Mouse (Mus musculus) liver, embryonic 11.5 days (tissue): ENCODE results near the gene Prkce. TPM values are rescaled to one million over a fixed set of nuclear protein-coding genes. Genes with fewer than 3 reads are reported as not detected.
A peak's percentile ranks its signal among the peaks of the same experiment; 100 is the strongest.

ENCODE experiments used
- ATAC-seq: fragments of 200-750 bp; cut with Nextera tagmentation; replicated peaks from 2 replicates; pipeline ENCODE4 v1.8.0; 2017; ENCODE audit warnings: moderate number of reproducible peaks, mild to moderate bottlenecking, moderate TSS enrichment, moderate library complexity; ENCODE audit not compliant: low FRiP score
- DNase-seq: peaks from one replicate; pipeline ENCODE4 v3.0.0-alpha.2; 2017; ENCODE audit warnings: low spot score
- H3K27ac ChIP-seq: fragments of 300-500 bp; sonication (generic); 2 replicates; pipeline ENCODE4 v1.5.1; 2014; ENCODE audit warnings: mild to moderate bottlenecking, low read depth, low read length, control low read depth
- H3K27me3 ChIP-seq: fragments of 300-500 bp; sonication (generic); replicated peaks from 2 replicates; pipeline ENCODE4 v1.6.1; 2014; ENCODE audit warnings: low read length, mixed read lengths; ENCODE audit not compliant: control insufficient read depth, insufficient read depth
- H3K36me3 ChIP-seq: fragments of 300-500 bp; sonication (generic); 2 replicates; pipeline ENCODE4 v1.6.1; 2014; ENCODE audit warnings: mild to moderate bottlenecking, low read length, moderate library complexity, mixed read lengths; ENCODE audit not compliant: control insufficient read depth, insufficient read depth
- H3K4me1 ChIP-seq: fragments of 300-500 bp; sonication (generic); replicated peaks from 2 replicates; pipeline ENCODE4 v1.6.1; 2014; ENCODE audit warnings: low read length, mixed read lengths; ENCODE audit not compliant: control insufficient read depth, insufficient read depth
- H3K4me2 ChIP-seq: fragments of 300-500 bp; sonication (generic); 2 replicates; pipeline ENCODE4 v1.6.1; 2014; ENCODE audit warnings: mild to moderate bottlenecking, control low read depth, moderate library complexity
- H3K4me3 ChIP-seq: fragments of 300-500 bp; sonication (generic); 2 replicates; pipeline ENCODE4 v1.5.1; 2014; ENCODE audit warnings: low read depth, low read length, control low read depth
- H3K9ac ChIP-seq: fragments of 300-500 bp; sonication (generic); 2 replicates; pipeline ENCODE4 v1.6.1; 2014; ENCODE audit warnings: low read depth, low read length, control low read depth
- H3K9me3 ChIP-seq: fragments of 300-500 bp; sonication (generic); 2 replicates; pipeline ENCODE4 v1.6.1; 2016; ENCODE audit warnings: low read length, inconsistent platforms, mixed read lengths; ENCODE audit not compliant: control insufficient read depth
- WGBS: fragments of 180-500 bp; shearing (Covaris S2); extraction: QIAGEN DNeasy Blood & Tissue Kit; methylation state at CpG from one replicate; pipeline ENCODE4 v1.1.7; 2014; 5-methylcytosine and 5-hydroxymethylcytosine counted together
- polyA plus RNA-seq: library from polyadenylated mRNA; unstranded; fragments of >200 nt; fragmentation: Nextera tagmentation; extraction: Ambion mirVana; gene quantifications from 2 replicates; pipeline ENCODE4 v1.2.1, GENCODE M21; 2014

Gene Prkce
- polyA plus RNA-seq, 1 experiment from 2014 or later, result 4.0 TPM

GRCm38 (mm10) chr17:86208057-86208820 is 40.7 kb downstream of the Prkce start:
- DNase-seq, result no peak

GRCm38 (mm10) chr17:86208821-86209186 is 41.2 kb downstream of the Prkce start:
- 75% methylated on average over 5 of the region's 5 CpGs for WGBS

More at GRCm38 (mm10) chr17:86208057-86208820, 40.7 kb downstream of the Prkce start:
- Histone ChIP-seq H3K4me3 (no peak overlapping the region), H3K4me1 (peaks cover 19% of the 10 kb centered on the region), H3K27me3 (no peaks in the 10 kb centered on the region), H3K27ac (no peak overlapping the region; the same call in 1 of the 2 replicates), H3K4me2 (peak overlapping the region; percentile 47), H3K9ac (no peak overlapping the region), H3K36me3 (no peaks in the 10 kb centered on the region), H3K9me3 (no peaks in the 10 kb centered on the region)
- 29% methylated on average over 17 of the region's 17 CpGs for WGBS
- peak; percentile 68 for ATAC-seq

GRCm38 (mm10) chr17:86209680-86210251 is 42.2 kb downstream of the Prkce start:
- Histone ChIP-seq H3K27me3 (no peaks in the 10 kb centered on the region), H3K27ac (no peak overlapping the region), H3K9me3 (no peaks in the 10 kb centered on the region), H3K4me2 (no peak overlapping the region), H3K4me3 (no peak overlapping the region), H3K36me3 (no peaks in the 10 kb centered on the region), H3K9ac (no peak overlapping the region), H3K4me1 (peaks cover 19% of the 10 kb centered on the region)
- 81% methylated on average over 13 of the region's 13 CpGs for WGBS
- ATAC-seq, result no peak
- DNase-seq, result no peak

More at GRCm38 (mm10) chr17:86208821-86209186, 41.2 kb downstream of the Prkce start:
- Histone ChIP-seq H3K36me3 (no peaks in the 10 kb centered on the region), H3K4me3 (no peak overlapping the region), H3K4me1 (peaks cover 19% of the 10 kb centered on the region), H3K27me3 (no peaks in the 10 kb centered on the region), H3K9me3 (no peaks in the 10 kb centered on the region), H3K27ac (no peak overlapping the region), H3K9ac (no peak overlapping the region), H3K4me2 (peak overlapping the region; percentile 47)
- ATAC-seq, result no peak
- no peak for DNase-seq

- Histone ChIP-seq H3K4me2 (no peak overlapping the region), H3K27ac (no peak overlapping the region), H3K4me3 (no peak overlapping the region), H3K36me3 (no peaks in the 10 kb centered on the region), H3K27me3 (no peaks in the 10 kb centered on the region), H3K9ac (no peak overlapping the region), H3K4me1 (peaks cover 19% of the 10 kb centered on the region), H3K9me3 (no peaks in the 10 kb centered on the region)
- ATAC-seq (no peak), DNase-seq (no peak)
- WGBS, result 79% methylated on average over 3 of the region's 3 CpGs
Observed at GRCm38 (mm10) chr17:86212204-86212603, 44.6 kb downstream of the Prkce start.

GRCm38 (mm10) chr17:86214285-86214684 is 46.7 kb downstream of the Prkce start:
- WGBS, result 42% methylated on average over 9 of the region's 9 CpGs
- no peaks in the 10 kb centered on the region for H3K27me3 ChIP-seq
- no peak overlapping the region for H3K4me3 ChIP-seq
- ATAC-seq (no peak), DNase-seq (no peak)
- H3K9me3 ChIP-seq, result no peaks in the 10 kb centered on the region
- H3K9ac ChIP-seq, result no peak overlapping the region
- no peaks in the 10 kb centered on the region for H3K36me3 ChIP-seq
- no peak overlapping the region for H3K4me2 ChIP-seq
- H3K27ac ChIP-seq, result no peak overlapping the region
- H3K4me1 ChIP-seq, result peaks cover 6% of the 10 kb centered on the region; the same call in 1 of the 2 replicates

GRCm38 (mm10) chr17:86214741-86215140 is 47.2 kb downstream of the Prkce start:
- 77% methylated on average over 14 of the region's 14 CpGs for WGBS
- Histone ChIP-seq H3K9ac (no peak overlapping the region), H3K9me3 (no peaks in the 10 kb centered on the region), H3K4me1 (peaks cover 4% of the 10 kb centered on the region; the same call in 1 of the 2 replicates), H3K36me3 (no peaks in the 10 kb centered on the region), H3K4me3 (no peak overlapping the region), H3K27me3 (no peaks in the 10 kb centered on the region), H3K4me2 (no peak overlapping the region), H3K27ac (no peak overlapping the region)
- ATAC-seq (no peak), DNase-seq (no peak)

GRCm38 (mm10) chr17:86215771-86216170 is 48.2 kb downstream of the Prkce start:
- Histone ChIP-seq H3K9ac (no peak overlapping the region), H3K9me3 (no peaks in the 10 kb centered on the region), H3K36me3 (no peaks in the 10 kb centered on the region), H3K4me3 (no peak overlapping the region), H3K4me1 (no peaks in the 10 kb centered on the region), H3K27me3 (no peaks in the 10 kb centered on the region), H3K27ac (no peak overlapping the region), H3K4me2 (no peak overlapping the region)
- 0 out of 2 replicates have a peak, but pooled peaks have one; percentile 47 for ATAC-seq
- WGBS, result 67% methylated on average over 7 of the region's 7 CpGs
- no peak for DNase-seq

GRCm38 (mm10) chr17:86217468-86217867 is 49.9 kb downstream of the Prkce start:
- no peak overlapping the region for H3K9ac ChIP-seq
- no peaks in the 10 kb centered on the region for H3K9me3 ChIP-seq
- WGBS, result 85% methylated on average over 5 of the region's 5 CpGs
- DNase-seq (no peak), ATAC-seq (no peak)
- no peak overlapping the region for H3K4me2 ChIP-seq
- no peaks in the 10 kb centered on the region for H3K27me3 ChIP-seq
- H3K27ac ChIP-seq, result no peak overlapping the region
- H3K4me3 ChIP-seq, result no peak overlapping the region
- no peaks in the 10 kb centered on the region for H3K4me1 ChIP-seq
- no peaks in the 10 kb centered on the region for H3K36me3 ChIP-seq

- DNase-seq (no peak), ATAC-seq (no peak)
- 60% methylated on average over 11 of the region's 11 CpGs for WGBS
- no peaks in the 10 kb centered on the region for H3K4me1 ChIP-seq
- H3K4me3 ChIP-seq, result no peak overlapping the region
- no peaks in the 10 kb centered on the region for H3K9me3 ChIP-seq
- H3K27ac ChIP-seq, result no peak overlapping the region
- no peaks in the 10 kb centered on the region for H3K27me3 ChIP-seq
- no peak overlapping the region for H3K4me2 ChIP-seq
- no peaks in the 10 kb centered on the region for H3K36me3 ChIP-seq
- no peak overlapping the region for H3K9ac ChIP-seq
Observed at GRCm38 (mm10) chr17:86218553-86218952, 51.0 kb downstream of the Prkce start.
